Mouse (Mus musculus) left cerebral cortex, adult 11 months (tissue): ENCODE measurements at regions not wholly inside any gene's neighbourhood (a gene's known extent, or its start where the extent isn't known, plus 50 kb on each side); places are given as distances from the start of the nearest gene placed in this dataset.

Source experiments
- DNase-seq: peaks from one replicate; pipeline ENCODE4 v3.0.0; 2022; ENCODE audit warnings: low spot score

DNA sequence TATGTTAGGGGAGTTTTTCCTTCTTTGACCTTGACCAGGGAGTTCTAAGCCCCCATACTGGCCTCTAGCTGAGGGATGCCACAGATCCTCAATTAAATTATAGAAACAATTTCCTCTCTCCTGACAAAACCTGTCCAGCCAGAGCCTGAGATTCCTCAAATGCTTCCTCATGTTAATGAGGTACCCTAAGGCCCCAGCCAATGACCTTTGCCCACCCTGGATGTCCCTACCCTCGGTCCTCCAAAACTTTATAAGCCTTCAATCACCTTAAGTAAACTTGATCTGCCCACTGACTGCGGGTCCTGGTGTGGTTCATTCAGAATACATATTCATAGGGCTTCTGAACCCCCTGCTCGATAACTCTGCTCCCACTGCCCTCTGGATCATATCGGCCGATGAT lies 227.7 kb upstream of the Vstm2b start:
- DNase-seq: no peak

- no peak for DNase-seq
Measured at GRCm38 (mm10) chr7:40671068-40671467, 227.1 kb upstream of the Vstm2b start.

DNA sequence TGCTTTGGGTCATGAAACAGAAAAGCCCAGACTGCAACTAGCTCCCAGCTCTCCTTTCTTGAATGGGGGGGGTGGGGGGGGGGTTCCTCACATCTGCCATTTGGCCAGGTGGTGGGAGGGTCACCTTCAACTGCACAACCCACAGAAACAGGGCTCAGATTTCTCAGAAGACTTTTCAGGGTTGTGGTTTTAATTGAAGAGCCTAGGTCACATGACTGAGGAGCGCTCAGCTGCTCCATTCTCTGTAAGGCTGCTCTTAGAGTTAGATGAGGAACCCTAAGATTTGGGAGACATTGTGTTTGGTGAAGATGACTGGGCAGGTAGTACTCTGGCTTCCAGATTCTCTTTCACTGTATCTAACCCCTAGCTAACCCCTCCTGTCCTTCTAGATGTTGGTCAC lies 225.8 kb upstream of the Vstm2b start:
- no peak for DNase-seq

- no peak for DNase-seq
Measured at GRCm38 (mm10) chr7:40674397-40674796, 223.7 kb upstream of the Vstm2b start.

- no peak for DNase-seq
Measured at GRCm38 (mm10) chr7:40677601-40678000, 220.5 kb upstream of the Vstm2b start.

GRCm38 (mm10) chr7:40680567-40680966 lies 217.6 kb upstream of the Vstm2b start:
- no peak for DNase-seq

DNA sequence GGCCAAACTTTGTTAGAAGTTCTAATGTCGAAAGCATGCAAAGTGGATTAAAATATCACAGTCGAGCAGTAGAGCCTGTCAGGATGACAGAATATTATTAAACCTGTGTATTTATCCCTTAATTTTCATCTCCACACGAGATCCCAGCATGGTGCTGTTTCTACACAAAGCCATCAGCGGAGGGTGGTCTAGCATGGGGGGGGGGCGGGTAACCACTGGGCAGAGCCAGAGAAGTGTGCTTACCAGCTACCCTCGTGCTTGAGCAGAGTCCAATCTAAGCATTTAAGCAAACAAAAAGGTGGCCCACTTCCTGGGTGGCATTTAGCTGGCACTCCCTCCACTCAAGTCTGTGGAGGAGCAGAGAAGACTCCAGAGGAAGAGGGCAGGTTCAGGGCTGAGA lies 217.1 kb upstream of the Vstm2b start:
- DNase-seq: no peak

- DNase-seq: no peak
Measured at GRCm38 (mm10) chr7:40683176-40683575, 215.0 kb upstream of the Vstm2b start.

DNA sequence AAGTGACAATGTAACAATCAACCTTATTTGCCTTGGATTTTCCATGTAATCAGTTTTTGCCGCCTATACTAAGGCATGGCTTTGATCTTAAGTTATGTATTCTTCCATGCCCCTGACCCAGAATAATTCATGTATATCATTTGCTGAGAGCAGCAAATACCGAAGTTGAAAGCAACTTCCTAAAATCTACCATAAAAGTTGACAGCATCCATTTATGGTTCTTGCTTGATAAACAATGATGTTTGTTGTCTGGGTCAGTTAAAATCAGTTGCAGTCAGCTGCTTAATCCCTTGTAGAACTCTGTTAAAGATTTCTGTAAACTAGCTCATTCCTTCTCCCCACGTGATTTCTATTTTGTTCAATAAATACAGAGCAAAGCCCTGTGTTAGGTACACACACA lies 214.5 kb upstream of the Vstm2b start:
- no peak for DNase-seq

DNA sequence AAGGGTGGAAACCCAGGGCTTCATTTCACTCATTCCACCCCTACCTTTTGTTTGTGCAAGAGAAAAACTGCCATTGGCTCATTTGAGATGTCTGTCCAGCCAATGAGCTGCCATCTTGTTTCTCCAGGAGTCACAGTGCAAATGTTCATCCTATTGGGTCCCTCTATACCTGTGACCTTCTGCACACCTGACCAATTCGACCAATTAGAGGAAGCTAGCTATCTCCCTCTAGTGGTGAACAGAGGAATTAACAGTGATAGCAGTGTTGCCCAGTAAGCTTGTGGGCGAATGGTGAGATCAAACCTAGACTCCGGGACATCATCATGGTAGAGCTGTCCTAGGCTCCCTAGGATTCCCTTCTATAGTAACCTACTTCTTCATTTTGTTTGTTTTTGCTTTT lies 211.1 kb upstream of the Vstm2b start:
- DNase-seq: no peak

- no peak for DNase-seq
Measured at GRCm38 (mm10) chr7:40688546-40688945, 209.6 kb upstream of the Vstm2b start.

GRCm38 (mm10) chr7:40693755-40694154 lies 204.4 kb upstream of the Vstm2b start:
- no peak for DNase-seq

- DNase-seq: no peak
Measured at GRCm38 (mm10) chr7:40697551-40697950, 200.6 kb upstream of the Vstm2b start.

GRCm38 (mm10) chr7:40698309-40698708 lies 199.8 kb upstream of the Vstm2b start:
- DNase-seq: no peak

DNA sequence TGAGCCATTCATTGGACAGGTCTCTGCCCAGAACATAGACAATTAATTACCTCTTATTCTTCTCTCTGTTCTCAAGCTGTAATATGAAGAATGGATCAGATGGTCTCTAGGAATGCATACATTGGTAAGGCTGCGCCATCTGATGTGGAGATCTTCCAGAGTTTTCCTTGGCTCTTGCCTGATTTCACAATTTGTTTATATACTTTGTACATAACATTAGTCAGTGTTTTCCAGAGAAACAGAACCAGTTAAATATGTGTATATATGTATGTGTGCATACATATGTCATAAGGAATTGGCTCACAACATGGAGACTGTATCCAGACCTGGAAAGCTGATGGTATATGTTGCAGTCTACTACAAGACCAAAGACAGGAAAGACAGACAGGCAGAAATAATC lies 198.5 kb upstream of the Vstm2b start:
- no peak for DNase-seq

DNA sequence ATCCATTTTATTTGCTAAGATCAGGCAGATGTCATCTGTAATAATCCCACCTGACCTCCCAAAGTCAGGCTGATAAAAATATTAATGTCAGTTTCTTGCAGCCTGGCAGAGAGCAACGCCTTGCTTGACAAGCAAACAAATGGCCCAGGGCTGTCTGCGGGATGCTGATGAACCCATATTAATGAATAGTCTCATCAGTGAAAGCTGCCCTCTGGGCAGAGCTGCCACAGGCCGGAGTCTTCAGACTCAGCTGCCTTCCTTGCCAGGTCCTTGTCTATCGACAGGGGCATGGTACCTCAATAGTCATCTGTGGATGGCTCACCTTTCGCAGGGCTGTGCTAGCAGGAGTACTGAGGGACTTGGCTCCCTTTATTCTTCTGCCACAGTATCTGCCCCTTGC lies 197.5 kb upstream of the Vstm2b start:
- no peak for DNase-seq

DNA sequence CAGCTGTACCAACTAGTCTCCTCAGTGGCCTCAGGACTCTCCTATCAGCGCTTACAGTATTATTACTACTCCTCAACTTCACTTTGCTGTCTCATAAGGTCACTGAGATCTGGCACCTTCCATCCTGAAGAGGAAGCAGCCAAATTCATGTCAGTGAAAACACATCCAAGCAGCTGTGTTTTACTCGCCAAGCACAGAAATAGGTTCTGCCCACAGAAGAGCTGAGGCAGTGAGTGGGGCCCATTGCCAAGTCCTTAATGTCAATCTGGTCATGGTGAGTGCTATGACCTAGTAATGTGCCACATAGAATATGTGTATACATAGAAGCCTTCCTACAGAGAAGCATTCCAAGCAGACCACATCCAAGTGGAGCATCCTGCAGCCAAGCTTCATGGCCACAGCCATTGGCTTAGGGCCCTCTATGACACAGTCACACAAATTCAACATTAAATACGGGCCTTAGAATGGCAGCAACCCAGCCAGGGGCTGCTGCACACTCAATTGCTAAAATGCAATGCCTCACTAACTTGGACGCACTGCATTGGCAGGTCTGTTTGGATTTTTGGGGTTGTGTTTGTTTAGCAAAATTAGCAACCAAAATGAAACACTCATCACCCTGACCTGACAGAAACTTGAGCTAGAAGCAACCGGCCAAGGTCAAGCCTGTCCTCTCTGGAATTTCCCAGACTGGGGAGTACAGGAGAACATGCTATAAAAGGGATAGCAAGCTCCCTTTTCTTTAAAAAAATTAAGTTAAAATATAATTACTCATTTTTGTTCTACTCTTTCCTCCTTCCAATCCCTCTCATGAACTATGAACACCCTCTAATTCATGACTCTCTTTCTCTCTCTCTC lies 195.7 kb upstream of the Vstm2b start:
- DNase-seq: no peak

DNA sequence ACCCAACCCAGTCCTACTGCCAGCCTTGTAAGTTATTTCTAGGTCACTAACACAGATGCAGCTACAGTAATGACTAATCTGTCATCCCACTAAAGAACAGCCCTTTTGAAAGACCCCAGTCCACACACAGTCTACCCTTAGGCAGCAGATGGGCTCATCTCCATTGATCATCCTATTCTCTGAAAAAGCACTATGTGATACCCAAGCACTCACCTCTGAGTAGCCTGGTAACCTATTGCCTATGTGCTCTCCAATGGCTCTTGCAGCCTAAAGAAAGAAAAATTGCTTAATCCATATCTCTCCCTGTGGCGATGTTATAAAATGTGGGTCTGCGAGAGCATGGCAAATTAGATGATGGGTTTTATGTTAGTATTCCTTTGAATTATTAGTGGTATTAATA lies 189.9 kb upstream of the Vstm2b start:
- DNase-seq: no peak

- DNase-seq: no peak
Measured at GRCm38 (mm10) chr7:40717991-40718390, 180.1 kb upstream of the Vstm2b start.

GRCm38 (mm10) chr7:40736971-40737468 lies 161.1 kb upstream of the Vstm2b start:
- DNase-seq: no peak

DNA sequence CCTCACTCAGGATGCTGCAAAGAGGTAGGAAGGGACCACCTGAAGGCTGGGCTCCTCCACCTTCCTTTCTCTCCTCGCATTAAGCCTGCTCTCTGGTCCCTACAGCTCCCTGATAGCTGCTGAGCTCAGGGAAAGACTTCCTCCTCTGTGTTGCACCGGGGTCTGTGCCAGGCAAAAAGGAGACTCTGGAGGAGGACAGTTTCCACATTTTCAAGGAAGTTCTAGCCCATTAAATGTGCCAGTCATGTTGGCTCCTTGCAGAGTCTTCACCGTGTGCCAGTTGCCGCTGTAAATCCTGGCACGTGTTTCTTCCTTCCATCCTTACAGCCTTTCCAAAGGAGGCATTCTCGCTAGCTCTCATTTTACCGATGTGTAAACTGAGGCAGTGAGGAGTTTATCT lies 160.6 kb upstream of the Vstm2b start:
- no peak for DNase-seq

DNA sequence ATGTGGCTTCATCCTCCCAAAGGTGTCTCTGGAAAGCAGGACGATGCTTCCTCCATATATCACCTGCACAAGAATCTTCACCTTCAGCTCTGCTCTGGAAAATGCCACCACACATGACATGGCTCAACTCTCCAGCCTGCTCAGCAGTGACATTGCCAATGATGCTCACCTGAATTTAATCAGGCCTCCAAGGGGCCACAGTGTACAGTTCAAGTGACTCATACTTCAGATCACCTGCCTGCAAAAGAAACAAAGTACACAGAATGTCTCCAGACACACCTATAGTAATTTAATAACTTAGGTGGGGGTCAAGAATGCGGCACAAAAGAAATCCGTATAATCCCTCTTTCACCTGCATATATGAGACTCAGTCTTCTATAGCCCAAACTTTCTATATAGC lies 160.0 kb upstream of the Vstm2b start:
- DNase-seq: no peak

DNA sequence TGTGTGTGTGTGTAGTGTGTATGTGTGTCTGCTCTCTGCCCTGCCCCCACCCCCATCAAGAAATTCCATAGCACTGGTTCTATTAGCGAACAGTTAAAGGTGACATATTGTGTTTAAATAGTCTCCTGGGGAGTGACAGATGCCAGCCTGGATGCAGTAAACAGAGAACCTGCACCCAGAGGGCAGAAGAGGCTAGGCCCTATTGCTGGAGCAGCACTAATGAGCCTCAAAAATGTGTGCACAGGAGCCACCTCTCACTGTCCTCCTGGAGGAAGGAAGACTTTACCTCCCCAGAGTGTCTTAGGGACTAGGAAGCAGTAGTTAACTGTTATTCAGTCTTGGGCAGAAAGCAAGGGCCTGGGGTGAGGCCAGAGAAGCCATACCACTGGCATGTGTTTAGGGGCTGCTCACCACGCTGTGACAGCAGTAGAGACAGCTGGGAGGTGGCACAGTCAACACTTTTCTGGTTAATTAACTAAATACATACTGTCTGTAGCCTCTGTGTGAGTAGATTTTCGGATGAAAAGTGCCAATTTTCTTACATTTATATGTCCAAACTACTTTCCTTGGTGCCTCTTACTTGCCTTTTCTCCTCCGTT lies 155.5 kb upstream of the Vstm2b start:
- no peak for DNase-seq

- DNase-seq: no peak
Measured at GRCm38 (mm10) chr7:40751779-40752178, 146.3 kb upstream of the Vstm2b start.
